Mouse (Mus musculus) frontal cortex, adult (tissue): ENCODE measurements around the gene Shroom4.

Experiments
- ATAC-seq: cut with Nextera tagmentation; 2 replicates; pipeline ENCODE4 v1.9.2; 2017; ENCODE audit warnings: mild to moderate bottlenecking, moderate library complexity, mixed read lengths; ENCODE audit not compliant: low TSS enrichment

Shroom4 gene

GRCm38 (mm10) chrX:6495456-6495855 is 95.8 kb downstream of the Shroom4 start:
- no peak for ATAC-seq

- ATAC-seq = no peak
Observed at GRCm38 (mm10) chrX:6496374-6496773, 96.7 kb downstream of the Shroom4 start.

- no peak for ATAC-seq
Observed at GRCm38 (mm10) chrX:6501850-6502249, 102.2 kb downstream of the Shroom4 start.

GRCm38 (mm10) chrX:6517217-6517616 is 117.6 kb downstream of the Shroom4 start:
- ATAC-seq = no peak

GRCm38 (mm10) chrX:6518421-6518820 is 118.8 kb downstream of the Shroom4 start:
- no peak for ATAC-seq

- ATAC-seq = peak; percentile 65; the same call in 1 of the 2 replicates
Observed at GRCm38 (mm10) chrX:6522935-6523334, 123.3 kb downstream of the Shroom4 start.

- no peak for ATAC-seq
Observed at GRCm38 (mm10) chrX:6536636-6537035, 137.0 kb downstream of the Shroom4 start.

- ATAC-seq = no peak; the same call in 1 of the 2 replicates
Observed at GRCm38 (mm10) chrX:6537689-6538088, 138.0 kb downstream of the Shroom4 start.

- ATAC-seq = no peak
Observed at GRCm38 (mm10) chrX:6565066-6565465, 165.4 kb downstream of the Shroom4 start.

GRCm38 (mm10) chrX:6574511-6574910 is 174.9 kb downstream of the Shroom4 start:
- ATAC-seq = no peak

GRCm38 (mm10) chrX:6577001-6577400 is 177.3 kb downstream of the Shroom4 start:
- no peak for ATAC-seq

GRCm38 (mm10) chrX:6580671-6581070 is 181.0 kb downstream of the Shroom4 start:
- no peak for ATAC-seq

- no peak for ATAC-seq
Observed at GRCm38 (mm10) chrX:6581181-6581580, 181.5 kb downstream of the Shroom4 start.

GRCm38 (mm10) chrX:6582646-6583045 is 183.0 kb downstream of the Shroom4 start:
- ATAC-seq = no peak

- no peak for ATAC-seq
Observed at GRCm38 (mm10) chrX:6594183-6594582, 194.5 kb downstream of the Shroom4 start.

- ATAC-seq = no peak
Observed at GRCm38 (mm10) chrX:6654024-6654423, 254.4 kb downstream of the Shroom4 start.

GRCm38 (mm10) chrX:6658820-6659324 is 259.2 kb downstream of the Shroom4 start:
- ATAC-seq = no peak
